Mouse (Mus musculus) frontal cortex, postnatal 10 days (tissue): Measurements from ENCODE around the gene Chst14.

Experiments used
- DNase-seq, 2 experiments: peaks; one replicate each; pipeline ENCODE4 v3.0.0; 2022; ENCODE audit warnings: low spot score in 2 of 2, mixed read lengths in 1 of 2

The Chst14 gene

GRCm38 (mm10) chr2:118905433-118906117, 20.7 kb upstream of the Chst14 start:
- DNase-seq: no peak

DNA sequence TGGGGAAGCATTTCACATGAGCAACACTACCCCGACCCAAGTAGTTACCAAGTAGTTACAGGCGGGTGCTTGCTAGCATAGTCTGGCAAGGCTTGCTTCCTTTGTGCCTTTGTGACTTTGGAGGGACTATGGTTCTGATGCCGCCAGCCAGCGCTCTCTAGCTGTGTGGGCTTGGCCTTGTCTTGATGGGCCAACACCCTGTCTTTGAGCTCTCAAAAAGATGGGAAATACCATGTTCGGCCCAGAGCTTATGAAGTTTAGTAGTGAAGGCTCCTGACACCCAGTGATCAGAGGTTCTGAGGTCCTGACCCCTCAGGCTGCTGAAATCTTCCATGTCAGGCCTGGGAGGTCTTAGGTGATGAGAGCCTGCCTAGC, 20.2 kb upstream of the Chst14 start:
- DNase-seq: no peak

DNA sequence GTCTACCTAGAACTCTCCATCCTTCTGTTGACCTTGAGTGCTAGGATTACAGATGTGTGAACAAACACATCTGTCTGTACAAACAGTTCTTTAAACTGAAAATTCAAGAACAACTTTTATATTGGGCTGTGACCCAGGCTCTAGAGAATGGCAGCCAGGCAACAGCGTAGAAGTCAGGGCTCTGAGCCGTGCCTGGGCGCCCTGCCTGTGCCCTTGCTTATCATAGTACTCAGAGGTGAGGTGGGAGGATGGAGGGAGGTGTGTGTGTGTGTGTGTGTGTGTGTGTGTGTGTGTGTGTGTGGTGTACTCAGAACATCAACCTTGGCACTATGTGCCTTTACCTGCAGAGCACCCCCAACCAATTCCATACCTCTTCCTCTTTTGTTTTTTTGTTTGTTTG, 18.5 kb upstream of the Chst14 start:
- DNase-seq: no peak

GRCm38 (mm10) chr2:118909151-118909550, 17.1 kb upstream of the Chst14 start:
- no peak for DNase-seq

GRCm38 (mm10) chr2:118910605-118911278, 15.6 kb upstream of the Chst14 start:
- DNase-seq: no peak

GRCm38 (mm10) chr2:118912706-118913105, 13.6 kb upstream of the Chst14 start:
- no peak for DNase-seq

DNA sequence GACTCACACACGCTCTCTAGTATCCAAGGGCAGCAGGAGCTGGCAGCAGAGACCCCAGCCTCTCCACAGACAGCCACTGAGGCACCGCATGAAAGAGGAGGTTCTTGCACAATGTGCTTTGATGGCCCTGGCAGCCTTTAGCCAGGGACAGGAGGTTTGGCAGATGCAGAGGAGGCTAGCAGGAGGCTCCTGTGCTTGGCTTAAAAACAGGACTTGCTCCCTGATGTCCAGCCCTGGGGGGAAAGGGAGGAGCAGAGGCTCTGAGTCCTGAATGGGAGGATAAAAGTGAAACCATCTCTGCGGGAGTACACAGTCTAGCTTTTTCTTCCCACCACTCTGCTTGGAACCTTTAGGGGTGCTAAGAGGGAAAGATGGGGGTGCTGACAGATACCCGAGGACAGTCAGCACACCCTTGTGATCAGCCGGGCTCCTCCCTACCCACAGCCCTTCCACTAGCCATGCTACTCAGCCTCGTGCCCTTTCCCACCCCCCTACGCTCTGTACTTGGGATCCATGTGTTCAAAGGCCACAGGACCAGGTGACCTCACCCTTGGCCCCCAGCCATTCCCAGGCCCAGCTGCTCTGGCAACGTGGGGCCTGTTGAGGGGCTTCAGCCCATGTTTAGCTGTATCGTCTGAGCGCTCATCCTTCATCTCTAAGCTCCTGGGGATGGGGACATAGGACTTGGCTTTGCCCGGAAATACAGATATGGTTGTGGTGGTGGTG, 12.6 kb upstream of the Chst14 start:
- no peak for DNase-seq

GRCm38 (mm10) chr2:118914685-118915084, 11.6 kb upstream of the Chst14 start:
- DNase-seq: no peak

DNA sequence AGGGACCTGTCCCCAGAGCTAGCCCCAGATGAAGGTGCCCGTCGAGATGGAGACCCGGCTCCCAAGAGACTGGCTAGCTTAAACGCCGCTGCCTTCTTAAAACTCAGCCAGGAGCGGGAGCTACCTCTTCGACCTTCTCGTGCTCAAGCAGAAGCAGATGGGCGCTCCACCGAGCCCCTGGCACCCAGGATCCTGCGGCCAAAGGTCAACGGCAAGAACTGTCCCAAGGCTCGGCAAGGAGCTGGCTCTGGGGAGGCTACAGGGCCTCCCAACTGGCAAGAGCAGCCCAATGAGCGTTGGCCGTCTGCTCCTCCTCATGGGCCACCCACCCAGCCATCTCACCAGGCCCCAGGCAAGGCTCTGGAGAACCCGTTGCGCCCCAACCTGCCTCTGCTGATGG, 9.9 kb upstream of the Chst14 start:
- no peak for DNase-seq

GRCm38 (mm10) chr2:118918543-118918942, 7.8 kb upstream of the Chst14 start:
- no peak for DNase-seq

DNA sequence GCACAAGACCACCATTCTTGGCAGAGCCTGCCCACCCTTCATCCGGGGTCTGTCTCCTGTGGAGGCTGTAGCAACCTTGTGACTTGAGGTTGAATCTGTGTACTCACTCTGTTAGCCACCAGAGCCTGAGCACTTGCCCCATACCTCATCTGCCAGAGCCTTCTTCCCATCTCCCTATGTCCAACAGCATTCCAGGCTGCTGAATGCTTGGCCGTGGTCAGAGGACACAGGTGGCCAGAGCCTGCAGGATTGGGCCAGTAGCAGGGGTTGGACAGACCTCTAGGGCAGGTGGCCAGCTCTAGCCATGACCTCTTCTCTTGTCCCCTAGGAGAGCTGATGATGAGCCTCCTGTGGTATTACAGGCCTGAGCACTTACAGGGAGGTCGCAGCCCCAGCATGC, 5.9 kb upstream of the Chst14 start:
- DNase-seq: no peak

DNA sequence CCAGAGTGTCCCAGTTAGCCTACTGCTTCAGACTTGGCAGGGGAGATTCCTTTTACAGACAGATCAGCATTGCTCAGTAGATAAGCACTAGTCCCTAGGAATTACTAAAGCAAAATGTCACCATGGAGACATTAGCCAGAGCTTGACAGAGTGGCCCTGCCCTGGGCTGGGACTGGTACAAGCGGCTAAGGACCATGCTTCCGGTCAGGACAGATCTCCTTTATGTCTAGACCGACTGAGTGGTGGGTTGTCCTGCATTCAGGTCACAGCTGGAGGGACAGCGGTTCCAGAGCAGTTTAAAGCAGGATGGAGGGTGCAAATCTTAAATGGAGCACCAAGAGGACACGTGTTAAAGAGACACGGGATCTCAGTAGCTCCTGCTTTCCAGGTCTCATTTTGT, 344 bp upstream of the Chst14 start:
- no peak for DNase-seq

GRCm38 (mm10) chr2:118926998-118927739, 873 bp downstream of the Chst14 start:
- DNase-seq: no peak

- no peak for DNase-seq
Observed at GRCm38 (mm10) chr2:118941341-118941740, 15.0 kb downstream of the Chst14 start.

- DNase-seq: no peak
Observed at GRCm38 (mm10) chr2:118943232-118943631, 16.9 kb downstream of the Chst14 start.

DNA sequence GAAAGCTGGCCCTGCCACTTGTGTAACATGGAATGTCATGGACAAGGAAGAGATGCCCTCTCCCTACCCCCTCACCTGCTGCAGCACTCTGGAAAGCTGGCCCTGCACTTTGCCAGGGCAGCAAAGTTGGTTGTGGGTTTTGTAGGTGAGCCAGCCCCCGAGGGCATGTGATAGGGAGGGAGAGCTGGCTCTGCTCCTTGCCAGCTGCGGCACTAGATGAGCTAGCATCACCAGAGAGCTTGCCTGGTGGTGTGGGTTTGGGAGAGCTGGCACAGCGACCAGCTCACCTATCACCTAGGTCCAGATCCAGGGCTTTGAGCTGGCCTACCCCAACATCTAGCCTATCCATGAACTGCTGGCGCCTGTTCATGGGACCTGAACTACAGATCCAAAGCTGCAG, 22.5 kb downstream of the Chst14 start:
- no peak for DNase-seq

GRCm38 (mm10) chr2:118949699-118950098, 23.4 kb downstream of the Chst14 start:
- no peak for DNase-seq

DNA sequence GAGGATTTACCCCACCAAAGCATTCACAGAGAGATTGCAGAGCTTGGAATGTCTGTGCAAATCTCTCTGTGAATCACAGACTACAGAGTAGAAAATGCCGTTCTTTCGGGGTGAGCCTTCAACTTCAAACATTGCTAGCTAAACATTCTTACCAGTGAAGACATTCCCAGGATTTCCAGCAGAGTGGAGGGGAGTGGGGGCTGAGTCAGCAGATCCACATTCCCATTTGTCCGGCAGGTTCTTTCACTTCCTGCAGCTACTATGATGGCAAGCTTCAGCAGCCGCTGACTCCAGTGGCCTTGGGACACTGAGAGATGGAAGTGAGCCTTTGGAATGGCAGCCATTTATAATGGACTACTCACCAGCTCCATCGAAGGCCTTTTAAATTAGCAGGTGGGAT, 30.2 kb downstream of the Chst14 start:
- DNase-seq: no peak

GRCm38 (mm10) chr2:118959644-118960043, 33.3 kb downstream of the Chst14 start:
- no peak for DNase-seq

DNA sequence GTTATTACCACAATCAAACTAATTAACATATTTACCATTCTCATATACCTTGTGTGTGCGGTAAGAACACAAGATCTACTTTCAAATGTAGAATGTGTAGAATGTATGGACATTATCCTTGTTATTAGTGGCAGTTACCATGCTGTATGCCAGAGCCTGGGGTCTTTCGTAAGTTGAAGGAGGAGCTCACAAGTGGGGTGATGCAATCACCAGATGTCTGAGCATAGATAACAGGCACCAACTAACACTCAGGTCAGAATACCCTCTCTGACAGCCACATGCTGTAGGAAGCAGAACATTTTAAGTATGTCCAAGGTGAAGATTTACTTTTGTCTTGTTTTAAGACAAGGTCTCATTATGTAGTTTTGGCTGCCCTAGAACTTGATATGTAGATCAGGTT, 34.1 kb downstream of the Chst14 start:
- DNase-seq: no peak

GRCm38 (mm10) chr2:118961546-118961945, 35.2 kb downstream of the Chst14 start:
- no peak for DNase-seq

GRCm38 (mm10) chr2:118963007-118963675, 36.8 kb downstream of the Chst14 start:
- no peak for DNase-seq
